Mouse (Mus musculus): ENCODE data around the gene Fam209.

Gene Fam209

GRCm38 (mm10) chr2:172472318-172472717 lies at the start of gene Fam209:
Gene Fam209, plus strand, starts transcription at chr2:172472520.
- no peak for DNase-seq (ENCODE audit: low spot score in 2 of 2)

GRCm38 (mm10) chr2:172430609-172431008 lies 41.7 kb upstream of the Fam209 start:
- peak; percentile 42 to 48 for DNase-seq (ENCODE audit: low spot score in 2 of 2)

- DNase-seq (ENCODE audit: low spot score in 2 of 2), result no peak
Measured at GRCm38 (mm10) chr2:172433746-172434145, 38.6 kb upstream of the Fam209 start.

GRCm38 (mm10) chr2:172437371-172437952 lies 34.9 kb upstream of the Fam209 start:
- DNase-seq (ENCODE audit: low spot score in 2 of 2), result no peak

GRCm38 (mm10) chr2:172439843-172440639 lies 32.3 kb upstream of the Fam209 start, which contains the start of gene Rtf2:
Gene Rtf2, plus strand, starts transcription at chr2:172440556.
- DNase-seq (ENCODE audit: low spot score in 2 of 2), result peak; percentile 100

- no peak for DNase-seq (ENCODE audit: low spot score in 2 of 2)
Measured at GRCm38 (mm10) chr2:172440640-172441005, 31.7 kb upstream of the Fam209 start.

GRCm38 (mm10) chr2:172441176-172441575 lies 31.1 kb upstream of the Fam209 start:
- DNase-seq (ENCODE audit: low spot score in 2 of 2), result no peak

GRCm38 (mm10) chr2:172445617-172446016 lies 26.7 kb upstream of the Fam209 start:
- DNase-seq (ENCODE audit: low spot score in 2 of 2), result no peak

GRCm38 (mm10) chr2:172447317-172447716 lies 25.0 kb upstream of the Fam209 start:
- no peak for DNase-seq (ENCODE audit: low spot score in 2 of 2)

GRCm38 (mm10) chr2:172448329-172448728 lies 24.0 kb upstream of the Fam209 start:
- DNase-seq (ENCODE audit: low spot score in 2 of 2), result no peak

- DNase-seq (ENCODE audit: low spot score in 2 of 2), result no peak
Measured at GRCm38 (mm10) chr2:172450640-172451039, 21.7 kb upstream of the Fam209 start.

GRCm38 (mm10) chr2:172452031-172452430 lies 20.3 kb upstream of the Fam209 start:
- no peak for DNase-seq (ENCODE audit: low spot score in 2 of 2)

- no peak for DNase-seq (ENCODE audit: low spot score in 2 of 2)
Measured at GRCm38 (mm10) chr2:172452458-172452857, 19.9 kb upstream of the Fam209 start.

GRCm38 (mm10) chr2:172458496-172458895 lies 13.8 kb upstream of the Fam209 start, which contains the start of gene Gcnt7:
Gene Gcnt7, minus strand, starts transcription at chr2:172458596.
- DNase-seq (ENCODE audit: low spot score in 2 of 2), result no peak

GRCm38 (mm10) chr2:172460647-172461046 lies 11.7 kb upstream of the Fam209 start:
- DNase-seq (ENCODE audit: low spot score in 2 of 2), result no peak

GRCm38 (mm10) chr2:172462813-172463212 lies 9.5 kb upstream of the Fam209 start:
- no peak for DNase-seq (ENCODE audit: low spot score in 2 of 2)

- DNase-seq (ENCODE audit: low spot score in 2 of 2), result no peak
Measured at GRCm38 (mm10) chr2:172466427-172467132, 5.7 kb upstream of the Fam209 start.

- DNase-seq (ENCODE audit: low spot score in 2 of 2), result no peak
Measured at GRCm38 (mm10) chr2:172467206-172467605, 5.1 kb upstream of the Fam209 start.

- peak; percentile 53 to 54 for DNase-seq (ENCODE audit: low spot score in 2 of 2)
Measured at GRCm38 (mm10) chr2:172468346-172468819, 3.9 kb upstream of the Fam209 start.

GRCm38 (mm10) chr2:172473591-172473990 lies 1.3 kb downstream of the Fam209 start:
- no peak for DNase-seq (ENCODE audit: low spot score in 2 of 2)

- DNase-seq (ENCODE audit: low spot score in 2 of 2), result no peak
Measured at GRCm38 (mm10) chr2:172474970-172475369, 2.6 kb downstream of the Fam209 start.

- no peak for DNase-seq (ENCODE audit: low spot score in 2 of 2)
Measured at GRCm38 (mm10) chr2:172476707-172477260, 4.5 kb downstream of the Fam209 start.
